Mouse (Mus musculus): ENCODE results near the gene Mptx1.
"Not testable (repeated sequence)": the region's sequence is repeated elsewhere in the genome, so short reads cannot be mapped to it uniquely, and the experiment has no call there.

Gene Mptx1

DNA sequence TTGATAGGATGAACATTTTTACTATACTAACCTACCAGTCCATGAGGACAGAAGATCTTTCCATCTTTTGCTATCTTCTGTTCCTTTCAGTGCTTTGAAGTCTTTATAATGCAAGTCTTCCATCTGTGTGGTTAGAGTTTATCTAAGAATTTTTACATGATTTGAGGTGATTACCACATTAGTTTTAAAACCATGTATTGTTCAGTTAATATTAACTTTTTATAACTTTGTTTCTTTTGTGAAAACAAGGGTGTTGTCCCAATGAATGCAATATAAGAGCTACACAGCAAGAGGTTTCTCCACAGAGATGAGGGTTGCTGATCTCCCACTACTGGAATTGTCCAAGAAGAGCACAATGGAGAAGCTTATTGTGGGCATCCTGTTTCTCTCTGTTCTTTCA is at the start of gene Mptx1:
Gene Mptx1, plus strand, starts transcription at position 301 of the 400 bp plus-strand sequence.
- DNase-seq (ENCODE audit: low spot score), result no peak

DNA sequence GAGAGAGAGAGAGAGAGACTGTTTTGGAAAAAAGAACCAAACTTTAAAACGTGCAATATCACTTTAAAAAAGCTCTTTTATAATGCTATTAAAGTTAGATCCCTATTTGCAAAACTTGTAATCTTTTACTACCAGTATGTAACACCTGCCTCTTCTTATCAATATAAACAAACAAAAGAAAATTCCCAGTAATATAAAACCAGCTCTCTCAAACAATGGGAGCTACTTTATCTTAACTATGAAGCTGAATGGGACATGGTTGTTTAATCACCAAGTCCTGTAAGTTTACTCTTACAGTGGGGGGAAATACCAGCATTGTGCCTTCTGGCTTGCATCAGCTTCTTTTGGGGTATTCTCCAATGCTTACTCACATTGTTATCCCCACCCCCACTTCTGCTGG is 27.2 kb upstream of the Mptx1 start:
- no peak for DNase-seq (ENCODE audit: low spot score)

DNA sequence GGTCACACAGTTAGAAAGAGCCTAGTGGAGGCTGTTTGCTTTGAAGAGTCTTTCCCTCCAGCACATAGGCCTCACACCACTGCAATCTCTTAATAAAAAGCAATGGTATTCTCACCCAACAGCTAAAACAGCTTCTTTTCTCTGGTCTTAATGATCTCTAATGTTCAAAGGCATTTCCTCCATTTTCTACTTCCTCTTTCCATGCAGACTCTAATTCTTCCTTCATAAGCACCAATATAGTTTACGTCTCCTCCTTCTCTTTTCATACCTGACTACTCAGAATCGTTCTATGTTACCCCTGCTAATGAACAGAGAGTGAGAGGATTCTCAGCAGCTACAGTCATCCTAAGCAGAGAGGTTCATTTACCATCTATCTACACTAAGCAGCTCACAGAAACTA is 13.0 kb upstream of the Mptx1 start:
- no peak for DNase-seq (ENCODE audit: low spot score)

DNA sequence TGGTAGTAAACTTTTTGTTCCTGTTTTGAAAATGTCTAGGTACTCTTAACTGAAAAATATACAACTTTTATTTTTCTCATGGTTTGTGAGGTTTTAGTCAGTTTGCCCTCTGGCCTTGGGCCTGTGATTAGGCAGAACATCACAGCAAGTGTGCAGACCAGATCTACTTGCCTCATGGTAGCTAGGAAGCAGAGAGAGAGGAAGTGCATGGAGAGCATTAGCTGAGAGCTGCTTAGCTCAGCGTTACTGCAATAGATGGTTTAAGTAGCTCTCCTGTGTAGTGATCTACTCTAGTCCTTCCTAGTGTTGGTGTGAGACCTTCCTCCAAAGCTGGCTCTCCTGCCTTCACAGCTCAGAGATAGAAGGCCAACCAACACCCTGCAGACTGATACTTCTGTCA is 23.3 kb downstream of the Mptx1 start:
- not testable (repeated sequence) for DNase-seq (ENCODE audit: low spot score)

DNA sequence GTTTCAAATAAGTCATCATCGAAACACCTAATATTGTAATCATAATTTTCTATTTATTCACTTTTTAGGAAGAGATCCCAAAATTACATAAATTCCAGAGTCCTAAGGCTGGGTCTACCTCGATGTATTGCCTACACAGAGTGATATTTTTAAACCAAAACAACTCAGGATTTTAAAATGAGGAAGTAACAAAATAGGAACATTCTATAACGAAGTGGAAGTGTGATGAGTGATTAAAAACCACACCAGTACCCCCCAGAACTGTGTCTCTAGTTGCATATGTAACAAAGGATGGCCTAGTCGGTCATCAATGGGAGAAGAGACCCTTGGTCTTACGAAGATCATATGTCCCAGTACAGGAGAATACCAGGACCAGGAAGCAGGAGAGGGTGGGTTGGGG is 24.3 kb downstream of the Mptx1 start:
- DNase-seq (ENCODE audit: low spot score), result no peak

DNA sequence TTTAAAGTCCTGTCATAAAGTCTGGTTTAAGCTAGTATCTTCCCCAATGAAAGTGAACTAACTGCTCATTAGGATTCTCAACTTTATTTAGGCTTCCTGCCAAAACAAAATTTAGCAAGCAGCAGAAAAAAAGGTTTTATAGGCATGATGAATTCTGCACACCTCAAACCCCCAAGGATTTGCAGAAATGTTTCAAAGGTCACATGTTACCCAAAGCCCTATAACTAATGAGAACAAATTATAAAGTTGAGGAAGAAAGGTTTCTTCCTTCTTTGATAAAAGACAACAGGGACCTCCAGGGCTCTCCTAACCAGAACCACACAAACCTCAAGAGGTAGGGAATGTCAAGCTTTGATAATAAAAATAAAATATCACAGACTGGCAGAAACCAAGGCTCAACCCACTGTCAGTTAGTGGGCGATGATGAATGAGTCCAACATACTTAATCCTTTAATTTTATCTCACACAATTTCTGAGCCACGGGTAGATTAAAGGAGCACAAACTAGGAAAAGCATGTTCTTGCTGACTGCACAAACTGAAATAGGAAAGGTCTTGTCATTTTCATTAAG is 34.6 kb downstream of the Mptx1 start, which contains the start of gene Olfr417:
Gene Olfr417, plus strand, starts transcription at position 241 of the 570 bp plus-strand sequence.
- DNase-seq (ENCODE audit: low spot score), result no peak

DNA sequence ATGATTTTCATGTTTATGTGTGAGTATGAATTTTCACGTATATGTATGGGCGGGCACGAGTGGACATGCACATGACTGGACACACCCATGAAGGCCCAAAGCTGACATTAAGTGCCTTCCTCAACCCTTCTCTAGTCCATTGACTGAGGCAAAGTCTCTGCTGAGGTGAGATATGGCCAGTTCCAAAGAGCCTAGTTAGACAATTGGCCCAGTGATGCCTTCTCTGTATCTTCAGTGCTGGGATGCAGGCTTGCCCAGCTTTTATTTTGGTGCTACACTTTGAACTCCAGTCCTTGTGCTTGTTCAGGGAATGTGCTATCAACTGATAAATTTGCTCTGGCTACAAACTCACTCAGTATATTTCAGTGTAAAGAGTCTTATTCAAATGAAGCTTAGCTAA is 43.5 kb downstream of the Mptx1 start:
- DNase-seq (ENCODE audit: low spot score), result no peak
